Mouse (Mus musculus): Measurements from ENCODE around the gene Dnah10.

The Dnah10 gene

DNA sequence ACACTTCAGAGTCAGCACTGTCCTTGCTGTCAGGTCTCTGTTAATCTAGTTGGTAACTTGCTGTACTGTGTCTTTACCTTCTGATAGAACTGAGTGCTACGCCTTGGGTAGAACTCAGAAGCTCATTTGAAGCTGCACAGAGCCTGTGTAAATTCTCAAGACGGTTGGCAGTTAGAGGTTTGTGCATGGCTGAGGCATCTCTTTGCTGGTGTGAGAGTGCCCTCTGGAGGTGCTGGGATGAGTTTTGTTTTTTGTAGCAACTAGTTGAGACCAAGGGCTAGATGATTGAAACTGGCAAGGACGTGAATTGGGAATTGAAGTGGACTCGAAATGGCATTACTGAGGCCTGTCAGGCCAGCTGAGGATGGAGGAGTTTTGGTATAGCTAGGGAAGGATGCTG lies 144.1 kb downstream of the Dnah10 start:
- peak; percentile 58 to 59 for DNase-seq (ENCODE audit: low spot score in 2 of 2)

DNA sequence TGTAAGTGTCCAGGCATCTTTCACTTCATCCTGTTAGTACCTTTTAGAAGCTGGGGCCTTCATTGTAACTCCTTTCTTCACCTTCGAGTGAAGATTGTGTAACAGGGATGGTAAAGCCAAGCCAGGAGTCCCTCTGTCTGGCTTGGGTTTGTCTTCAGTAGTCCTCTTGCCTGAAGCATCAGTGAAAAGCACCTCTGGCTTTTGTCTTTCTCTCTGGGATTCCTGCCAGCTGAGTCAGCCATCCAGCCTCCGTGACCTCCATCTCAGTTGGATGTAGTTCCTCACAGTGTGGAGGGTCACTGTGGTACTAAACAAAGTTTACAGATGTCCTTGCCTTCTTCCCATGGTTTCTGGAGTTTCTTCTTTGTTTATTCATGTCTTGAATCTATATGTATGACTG lies 147.1 kb downstream of the Dnah10 start:
- no peak for DNase-seq (ENCODE audit: low spot score in 2 of 2)

- no peak for DNase-seq (ENCODE audit: low spot score in 2 of 2)
Observed at GRCm38 (mm10) chr5:124873096-124873495, 148.2 kb downstream of the Dnah10 start.

DNA sequence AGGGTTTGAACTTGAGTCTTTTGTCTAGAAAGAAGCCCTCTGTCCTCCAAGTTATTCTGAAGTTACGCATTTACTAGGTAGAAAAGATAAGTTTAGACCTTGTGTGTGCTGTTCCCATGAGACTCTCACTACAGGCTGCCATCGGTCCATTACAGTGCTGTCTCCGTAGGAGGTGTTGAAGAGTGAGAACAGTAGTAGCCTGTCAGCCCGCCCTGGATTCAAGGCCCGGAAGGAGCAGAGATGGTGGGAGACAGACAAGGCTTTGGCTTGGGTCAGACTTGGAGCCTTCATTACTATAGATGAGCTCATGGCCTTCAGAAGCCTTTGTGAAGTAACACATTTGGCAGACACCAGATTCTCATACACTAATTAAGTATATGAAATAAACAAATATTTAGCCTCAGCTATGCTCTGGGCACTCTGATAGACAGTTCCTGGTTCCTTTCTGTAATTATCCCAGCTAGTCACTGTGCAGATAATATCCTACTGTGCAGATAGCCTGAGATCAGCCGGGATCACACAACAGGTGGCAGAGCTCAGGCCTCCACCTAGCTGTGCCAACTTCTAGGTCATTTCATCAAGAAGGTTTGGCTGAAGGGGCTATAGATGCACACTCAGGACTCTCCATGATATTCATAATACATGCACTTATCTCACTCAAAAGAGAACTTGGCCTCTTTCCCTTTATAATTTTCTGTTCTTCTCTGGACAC lies 149.2 kb downstream of the Dnah10 start:
- no peak for DNase-seq (ENCODE audit: low spot score in 2 of 2)

DNA sequence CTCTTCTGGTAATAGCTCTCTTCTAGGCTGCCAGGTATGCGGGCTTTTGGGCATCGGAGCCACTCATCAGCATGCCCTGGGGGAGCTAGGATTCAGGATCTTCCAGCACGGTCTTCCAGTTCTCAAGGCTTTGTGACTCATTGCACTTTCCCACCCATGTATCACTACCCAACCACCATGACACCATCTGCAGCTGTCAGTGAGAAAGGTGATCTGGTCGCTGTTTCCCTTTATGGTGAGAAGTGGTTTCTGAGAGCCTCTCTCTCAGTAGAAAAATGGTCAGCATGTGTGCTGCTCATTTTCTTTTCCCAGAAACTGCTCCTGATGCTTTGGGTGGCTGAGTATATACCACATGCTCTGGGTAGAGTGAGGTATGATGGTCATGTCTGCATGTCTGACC lies 154.4 kb downstream of the Dnah10 start:
- no peak for DNase-seq (ENCODE audit: low spot score in 2 of 2)

DNA sequence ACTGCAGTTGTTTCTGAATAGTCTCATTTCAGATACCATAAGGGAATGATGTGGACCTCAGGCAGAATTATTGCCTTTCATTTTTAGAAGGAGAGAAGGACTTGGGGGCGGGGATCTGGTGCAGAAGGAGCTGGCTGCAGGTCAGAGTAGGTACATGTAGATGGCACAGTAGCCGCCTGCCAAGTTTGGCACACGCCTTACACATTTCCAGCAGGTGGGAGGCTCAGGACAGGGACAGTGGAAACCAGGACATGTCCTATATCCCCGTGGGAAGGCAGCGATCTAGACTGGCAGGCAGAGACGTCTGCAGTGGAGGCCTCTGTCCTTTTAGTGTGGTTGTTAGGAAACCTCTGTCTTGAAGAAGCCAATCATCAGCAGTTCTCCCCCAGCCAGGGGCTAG lies 154.9 kb downstream of the Dnah10 start:
- DNase-seq (ENCODE audit: low spot score in 2 of 2): no peak

DNA sequence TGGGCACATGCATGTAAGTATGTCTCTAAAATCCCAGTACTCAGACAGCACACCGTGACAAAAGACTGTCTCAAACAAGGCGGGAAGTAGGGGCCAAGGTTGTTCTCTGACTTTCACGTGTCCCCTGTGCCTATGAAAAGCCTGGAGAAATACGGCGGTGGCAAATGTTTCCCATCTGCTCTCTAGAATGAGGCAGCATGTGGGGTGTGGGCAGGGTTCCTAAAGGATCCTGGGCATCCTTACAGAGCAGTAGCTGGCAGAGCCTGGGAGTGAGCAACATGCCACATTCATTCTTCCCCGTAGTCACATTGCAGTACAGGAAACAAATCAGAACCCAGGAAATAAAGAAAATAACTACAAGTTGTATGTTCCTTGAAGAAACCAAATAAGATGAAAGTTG lies 159.0 kb downstream of the Dnah10 start:
- peak in 1 of 2 experiments; percentile 26 for DNase-seq (ENCODE audit: low spot score in 2 of 2)

Measured in frontal cortex, postnatal 25 days (tissue).